9 mouse cellular contexts compared by ENCODE assay signal in the genomic region with DNA sequence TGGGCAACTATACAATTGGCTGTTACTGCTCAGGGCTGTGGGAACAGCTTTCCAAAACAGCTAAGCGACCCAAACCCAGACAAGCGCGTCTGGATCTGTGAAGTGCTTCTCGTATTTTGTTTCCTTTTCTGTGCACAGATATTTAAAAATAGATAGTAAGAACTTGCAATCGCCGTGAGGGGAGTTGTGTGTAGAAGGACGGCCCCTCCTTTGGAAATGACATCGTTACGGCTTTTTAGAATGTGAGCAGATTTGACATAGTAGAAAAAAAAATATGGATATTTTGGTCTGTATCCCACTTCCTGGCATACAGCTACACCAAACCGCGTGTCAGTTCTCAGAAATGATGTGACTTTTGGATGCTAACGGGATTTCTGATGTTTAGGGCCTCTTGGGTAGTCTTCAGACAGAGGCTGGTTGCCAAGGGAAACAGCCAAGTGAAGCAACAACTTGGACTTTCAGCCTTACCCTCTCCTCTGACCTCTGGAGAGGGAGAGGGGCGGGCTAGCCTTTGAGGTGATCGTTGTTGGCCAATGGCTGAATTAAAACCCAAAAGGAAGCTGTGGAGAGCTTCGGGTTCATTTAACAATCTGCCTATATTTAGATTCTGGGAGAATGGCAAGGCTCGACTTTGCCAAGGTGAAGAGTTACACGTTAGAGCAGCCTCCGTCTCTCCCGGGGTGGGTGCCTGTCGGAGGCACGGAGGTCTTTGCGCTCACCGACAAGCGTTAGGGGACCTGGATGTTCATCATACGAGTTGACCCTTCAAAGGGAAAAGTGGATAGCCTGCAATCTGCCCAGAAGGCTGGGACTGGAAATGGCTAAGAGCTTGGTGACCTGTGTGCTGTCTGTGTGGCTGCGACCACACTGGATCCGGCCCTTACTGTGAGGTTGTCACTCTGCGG. TPM values are rescaled to one million over a fixed set of nuclear protein-coding genes. Genes with fewer than 3 reads are reported as not detected.
DNase-seq lines count a peak whose midpoint lies in the region; ATAC-seq and TF ChIP-seq lines count a peak whose summit lies in the region.
"Had no signal": no experiment of that assay in that cellular context is flagged by ENCODE, and none has a peak within 500 bp of the region (broad histone marks: within the 10 kb centered on the region; RNA-seq: fewer than 3 reads in every experiment).

No protein-coding gene starts in this region.

- peak overlapping the region; percentile 14; the same call in 1 of the 2 replicates for H3K4me3 ChIP-seq in forebrain, embryonic 13.5 days
- H3K4me3 ChIP-seq in hindbrain, embryonic 11.5 days (ENCODE audit: low read depth, low read length): 0 out of 2 replicates have a peak overlapping the region, but pooled peaks have one; percentile 16
- H3K4me3 ChIP-seq in limb, embryonic 14.5 days (replicated peaks; ENCODE audit: low read length): peak overlapping the region; percentile 10; the same call in 1 of the 2 replicates
- H3K4me3 ChIP-seq in midbrain, embryonic 16.5 days (ENCODE audit: low read depth, low read length): peak overlapping the region; percentile 29
- H3K4me3 ChIP-seq: megakaryocyte, embryonic 14.5 days had no signal

- H3K27ac ChIP-seq in forebrain, embryonic 13.5 days: no peak overlapping the region
- no peak overlapping the region for H3K27ac ChIP-seq in hindbrain, embryonic 11.5 days (ENCODE audit: low read depth, low read length)
- no peak overlapping the region for H3K27ac ChIP-seq in limb, embryonic 14.5 days (replicated peaks; ENCODE audit: low read depth, low read length)
- no peak overlapping the region; the same call in none of the 2 replicates for H3K27ac ChIP-seq in midbrain, embryonic 16.5 days (ENCODE audit: low read length)

- no peaks in the 10 kb centered on the region for H3K36me3 ChIP-seq in forebrain, embryonic 13.5 days (ENCODE audit: poor library complexity, severe bottlenecking)
- no peaks in the 10 kb centered on the region for H3K36me3 ChIP-seq in hindbrain, embryonic 11.5 days (ENCODE audit: control insufficient read depth, insufficient read depth, low read length)
- H3K36me3 ChIP-seq in limb, embryonic 14.5 days (ENCODE audit: control insufficient read depth, insufficient read depth, low read length): no peaks in the 10 kb centered on the region
- H3K36me3 ChIP-seq in midbrain, embryonic 16.5 days (ENCODE audit: control insufficient read depth, insufficient read depth, low read length): no peaks in the 10 kb centered on the region

- H3K9ac ChIP-seq in forebrain, embryonic 13.5 days: no peak overlapping the region
- H3K9ac ChIP-seq in hindbrain, embryonic 11.5 days (ENCODE audit: low read depth, low read length): no peak overlapping the region
- H3K9ac ChIP-seq in limb, embryonic 14.5 days (ENCODE audit: low read depth, low read length, severe bottlenecking): no peak overlapping the region
- H3K9ac ChIP-seq in midbrain, embryonic 16.5 days (ENCODE audit: low read depth, low read length): no peak overlapping the region; the same call in 1 of the 2 replicates

- TF ChIP-seq POLR2A in limb, embryonic 14.5 days (IDR thresholded peaks at IDR 0.05; ENCODE audit: borderline replicate concordance, extremely low read depth, insufficient read depth, insufficient read length): no peak

- no peaks in the 10 kb centered on the region for H3K9me3 ChIP-seq in forebrain, embryonic 13.5 days (replicated peaks)
- H3K9me3 ChIP-seq in hindbrain, embryonic 11.5 days (ENCODE audit: control insufficient read depth, low read length): no peaks in the 10 kb centered on the region
- no peaks in the 10 kb centered on the region for H3K9me3 ChIP-seq in limb, embryonic 14.5 days (ENCODE audit: control insufficient read depth, low read length)
- H3K9me3 ChIP-seq in midbrain, embryonic 16.5 days (replicated peaks; ENCODE audit: control insufficient read depth, low read length, poor library complexity, severe bottlenecking): no peaks in the 10 kb centered on the region
- H3K9me3 ChIP-seq: megakaryocyte, embryonic 14.5 days had no signal

- peak; percentile 68 to 81 for DNase-seq in right cerebral cortex, postnatal 10 days (ENCODE audit: low spot score in 2 of 2)
- DNase-seq in right cerebral cortex, postnatal 14 days: no peak
- DNase-seq in hindbrain, embryonic 11.5 days (ENCODE audit: low spot score): peak; percentile 35
- DNase-seq in limb, embryonic 14.5 days (ENCODE audit: low spot score): no peak
- DNase-seq in urinary bladder, postnatal 10 days (ENCODE audit: low spot score): no peak
- DNase-seq in spleen, adult 12 weeks (ENCODE audit: low spot score): no peak

- WGBS in forebrain, embryonic 13.5 days: 60% methylated on average over 28 of the region's 28 CpGs
- WGBS in hindbrain, embryonic 11.5 days: 50% methylated on average over 28 of the region's 28 CpGs
- WGBS in limb, embryonic 14.5 days: 67% methylated on average over 28 of the region's 28 CpGs
- WGBS in midbrain, embryonic 16.5 days: 40% methylated on average over 28 of the region's 28 CpGs

- H3K4me1 ChIP-seq in forebrain, embryonic 13.5 days: 0 out of 2 replicates have a peak, but pooled peaks cover 9% of the 10 kb centered on the region
- H3K4me1 ChIP-seq in hindbrain, embryonic 11.5 days (replicated peaks; ENCODE audit: control insufficient read depth, insufficient read depth, low read length): peaks cover 4% of the 10 kb centered on the region
- peaks cover 14% of the 10 kb centered on the region for H3K4me1 ChIP-seq in limb, embryonic 14.5 days (ENCODE audit: control insufficient read depth, insufficient read depth, low read length)
- H3K4me1 ChIP-seq in midbrain, embryonic 16.5 days (ENCODE audit: control insufficient read depth, insufficient read depth, low read length): peaks cover 17% of the 10 kb centered on the region

- H3K27me3 ChIP-seq in forebrain, embryonic 13.5 days: no peaks in the 10 kb centered on the region
- no peaks in the 10 kb centered on the region for H3K27me3 ChIP-seq in hindbrain, embryonic 11.5 days (ENCODE audit: control insufficient read depth, insufficient read depth, low read length)
- no peaks in the 10 kb centered on the region for H3K27me3 ChIP-seq in limb, embryonic 14.5 days (ENCODE audit: control insufficient read depth, insufficient read depth, low read length)
- H3K27me3 ChIP-seq in midbrain, embryonic 16.5 days (ENCODE audit: control insufficient read depth, insufficient read depth, low read depth, low read length): no peaks in the 10 kb centered on the region

- H3K4me2 ChIP-seq in forebrain, embryonic 13.5 days: peak overlapping the region; percentile 46
- H3K4me2 ChIP-seq in hindbrain, embryonic 11.5 days (replicated peaks; ENCODE audit: low read depth, low read length): peak overlapping the region; percentile 22
- H3K4me2 ChIP-seq in limb, embryonic 14.5 days (replicated peaks; ENCODE audit: low read depth, low read length, severe bottlenecking): peak overlapping the region; percentile 25; the same call in 1 of the 2 replicates
- peak overlapping the region; percentile 49 for H3K4me2 ChIP-seq in midbrain, embryonic 16.5 days (ENCODE audit: low read length)

- no peak for ATAC-seq in forebrain, embryonic 13.5 days
- no peak for ATAC-seq in hindbrain, embryonic 11.5 days (ENCODE audit: low FRiP score)
- ATAC-seq in limb, embryonic 14.5 days (ENCODE audit: low FRiP score, low read depth): no peak
- peak; percentile 28; the same call in 1 of the 2 replicates for ATAC-seq in midbrain, embryonic 16.5 days

RNA-seq across cellular contexts. Expression of a gene that starts 7.2 kb away (rescaled TPM):
- polyA plus RNA-seq in forebrain, embryonic 13.5 days (2015; fragmentation: Nextera tagmentation; extraction: Ambion mirVana): 0.91 TPM in 1 of 2 replicates, not detected in the other
- not detected in 2 replicates for polyA plus RNA-seq in hindbrain, embryonic 11.5 days (2014; fragmentation: Nextera tagmentation; extraction: Ambion mirVana)
- polyA plus RNA-seq in limb, embryonic 14.5 days (2012; rRNA removed): 0.31 TPM in 1 of 2 replicates, not detected in the other
- not detected in 2 replicates for polyA plus RNA-seq in limb, embryonic 14.5 days (2014; fragmentation: Nextera tagmentation; extraction: Ambion mirVana)
- not detected in 2 replicates for polyA plus RNA-seq in midbrain, embryonic 16.5 days (2015; fragmentation: Nextera tagmentation; extraction: Ambion mirVana)

Comparison
In these comparisons a context has a peak if more than half of its experiments do, and no peak if none do; other contexts are left out.
1. DNase-seq: peak in right cerebral cortex, postnatal 10 days (2 of 2) and hindbrain, embryonic 11.5 days (single experiment); none in right cerebral cortex, postnatal 14 days (single experiment), limb, embryonic 14.5 days (single experiment), urinary bladder, postnatal 10 days (single experiment) and spleen, adult 12 weeks (single experiment).
2. Peak in every context shown above with its lines, with median percentiles within 50 percentile points of each other: H3K4me2 ChIP-seq and H3K4me3 ChIP-seq.